Mouse (Mus musculus) forebrain, embryonic 14.5 days (tissue): Measurements from ENCODE around the gene Tbata. TPM values are rescaled to one million over a fixed set of nuclear protein-coding genes. Genes with fewer than 3 reads are reported as not detected.

ENCODE experiments used
- ATAC-seq: fragments of 200-750 bp; cut with Nextera tagmentation; 2 replicates; pipeline ENCODE4 v1.8.0; 2017; ENCODE audit warnings: mild to moderate bottlenecking, moderate library complexity
- DNase-seq: peaks from one replicate; pipeline ENCODE4 v3.0.0-alpha.2; 2015; ENCODE audit warnings: low spot score
- H3K27ac ChIP-seq: fragments of 300-500 bp; sonication (generic); 2 replicates; pipeline ENCODE4 v1.5.1; 2014; ENCODE audit warnings: low read depth, mild to moderate bottlenecking, control low read depth, low read length, moderate library complexity
- H3K27me3 ChIP-seq: fragments of 300-500 bp; sonication (generic); replicated peaks from 2 replicates; pipeline ENCODE4 v1.6.1; 2014; ENCODE audit warnings: low read length, control low read depth, mixed read lengths; ENCODE audit not compliant: control insufficient read depth, insufficient read depth
- H3K36me3 ChIP-seq: fragments of 300-500 bp; sonication (generic); 2 replicates; pipeline ENCODE4 v1.6.1; 2014; ENCODE audit warnings: low read length, control low read depth; ENCODE audit not compliant: control insufficient read depth, insufficient read depth
- H3K4me1 ChIP-seq: fragments of 300-500 bp; sonication (generic); 2 replicates; pipeline ENCODE4 v1.6.1; 2014; ENCODE audit warnings: antibody characterized with exemption, low read length, control low read depth; ENCODE audit not compliant: control insufficient read depth, insufficient read depth
- H3K4me2 ChIP-seq: fragments of 300-500 bp; sonication (generic); 2 replicates; pipeline ENCODE4 v1.6.1; 2014; ENCODE audit warnings: mild to moderate bottlenecking, control low read depth, low read length
- H3K4me3 ChIP-seq: fragments of 300-500 bp; sonication (generic); 2 replicates; pipeline ENCODE4 v1.5.1; 2014; ENCODE audit warnings: low read depth, low read length, control low read depth
- H3K9ac ChIP-seq: fragments of 300-500 bp; sonication (generic); 2 replicates; pipeline ENCODE4 v1.6.1; 2014; ENCODE audit warnings: mild to moderate bottlenecking, low read length, control low read depth, moderate library complexity
- H3K9me3 ChIP-seq: fragments of 300-500 bp; sonication (generic); replicated peaks from 2 replicates; pipeline ENCODE4 v1.6.1; 2016; ENCODE audit warnings: low read length, control low read depth, mixed read lengths; ENCODE audit not compliant: control insufficient read depth
- WGBS: fragments of 180-500 bp; shearing (Covaris S2); extraction: QIAGEN DNeasy Blood & Tissue Kit; methylation state at CpG from one replicate; pipeline ENCODE4 v1.1.7; 2014; 5-methylcytosine and 5-hydroxymethylcytosine counted together
- polyA plus RNA-seq: library from polyadenylated mRNA; unstranded; fragments of >200 nt; fragmentation: Nextera tagmentation; extraction: Ambion mirVana; gene quantifications from 2 replicates; pipeline ENCODE4 v1.2.1, GENCODE M21; 2014

Tbata gene
- polyA plus RNA-seq, 1 experiment from 2014 or later: 2.5 TPM

GRCm38 (mm10) chr10:61156453-61156852 is 15.3 kb upstream of the Tbata start:
- Histone ChIP-seq H3K27ac (no peak overlapping the region), H3K27me3 (no peaks in the 10 kb centered on the region), H3K4me3 (no peak overlapping the region), H3K9ac (no peak overlapping the region), H3K4me1 (no peaks in the 10 kb centered on the region), H3K9me3 (no peaks in the 10 kb centered on the region), H3K36me3 (no peaks in the 10 kb centered on the region), H3K4me2 (no peak overlapping the region)
- ATAC-seq (no peak), DNase-seq (no peak)
- 93% methylated on average over 2 of the region's 2 CpGs for WGBS

DNA sequence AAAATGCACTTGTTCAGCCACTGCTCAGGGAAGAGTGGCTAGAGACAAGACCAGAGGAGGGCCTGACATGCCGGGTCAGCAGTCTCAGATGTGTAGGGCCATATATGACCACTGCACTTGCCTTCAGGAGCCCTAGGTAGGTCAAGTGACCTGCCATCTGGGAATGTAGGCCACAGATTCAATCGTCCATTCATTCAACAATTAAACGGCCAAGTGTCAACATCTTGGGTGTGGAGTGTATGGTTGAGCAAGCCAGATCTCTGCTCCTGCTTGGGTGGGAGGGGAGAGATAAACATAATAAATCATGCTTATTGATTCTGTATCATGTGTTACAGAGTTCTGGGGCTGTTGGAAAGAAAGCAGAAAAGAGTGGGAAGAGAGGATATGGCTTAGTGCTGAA is 13.2 kb upstream of the Tbata start:
- DNase-seq (no peak), ATAC-seq (no peak)
- no peaks in the 10 kb centered on the region for H3K9me3 ChIP-seq
- no peaks in the 10 kb centered on the region for H3K4me1 ChIP-seq
- H3K9ac ChIP-seq: no peak overlapping the region
- no peak overlapping the region for H3K27ac ChIP-seq
- no peak overlapping the region for H3K4me3 ChIP-seq
- 95% methylated on average over 3 of the region's 3 CpGs for WGBS
- H3K4me2 ChIP-seq: no peak overlapping the region
- no peaks in the 10 kb centered on the region for H3K27me3 ChIP-seq
- H3K36me3 ChIP-seq: no peaks in the 10 kb centered on the region

GRCm38 (mm10) chr10:61160089-61160488 is 11.7 kb upstream of the Tbata start:
- H3K4me2 ChIP-seq: no peak overlapping the region
- no peaks in the 10 kb centered on the region for H3K36me3 ChIP-seq
- no peaks in the 10 kb centered on the region for H3K27me3 ChIP-seq
- 88% methylated on average over 7 of the region's 7 CpGs for WGBS
- H3K4me1 ChIP-seq: no peaks in the 10 kb centered on the region
- no peak overlapping the region for H3K4me3 ChIP-seq
- no peak overlapping the region for H3K27ac ChIP-seq
- no peak for ATAC-seq
- H3K9me3 ChIP-seq: no peaks in the 10 kb centered on the region
- DNase-seq: no peak
- H3K9ac ChIP-seq: no peak overlapping the region

DNA sequence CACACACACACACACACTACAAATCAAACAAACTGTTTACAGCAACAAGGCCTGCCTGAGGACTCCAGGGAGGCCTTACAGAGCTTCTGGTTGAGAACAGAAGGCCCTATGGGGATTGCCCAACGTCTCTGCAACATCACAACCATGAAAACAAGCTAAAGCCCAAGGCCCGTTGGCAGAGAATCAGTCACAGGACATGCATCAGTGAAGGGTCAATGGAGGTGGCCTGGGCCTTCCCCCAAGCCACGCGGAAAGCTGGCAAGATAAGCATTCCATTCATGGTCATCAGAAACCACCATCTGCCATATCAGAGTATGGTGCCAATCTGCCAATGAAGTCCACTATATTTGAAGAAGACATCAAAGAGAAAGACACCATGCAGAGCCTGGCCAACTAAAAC is 11.1 kb upstream of the Tbata start:
- no peak for DNase-seq
- no peak overlapping the region for H3K27ac ChIP-seq
- no peaks in the 10 kb centered on the region for H3K36me3 ChIP-seq
- no peaks in the 10 kb centered on the region for H3K27me3 ChIP-seq
- no peak overlapping the region for H3K4me3 ChIP-seq
- 84% methylated on average over 4 of the region's 4 CpGs for WGBS
- no peak for ATAC-seq
- no peaks in the 10 kb centered on the region for H3K9me3 ChIP-seq
- H3K4me2 ChIP-seq: no peak overlapping the region
- H3K9ac ChIP-seq: no peak overlapping the region
- no peaks in the 10 kb centered on the region for H3K4me1 ChIP-seq

DNA sequence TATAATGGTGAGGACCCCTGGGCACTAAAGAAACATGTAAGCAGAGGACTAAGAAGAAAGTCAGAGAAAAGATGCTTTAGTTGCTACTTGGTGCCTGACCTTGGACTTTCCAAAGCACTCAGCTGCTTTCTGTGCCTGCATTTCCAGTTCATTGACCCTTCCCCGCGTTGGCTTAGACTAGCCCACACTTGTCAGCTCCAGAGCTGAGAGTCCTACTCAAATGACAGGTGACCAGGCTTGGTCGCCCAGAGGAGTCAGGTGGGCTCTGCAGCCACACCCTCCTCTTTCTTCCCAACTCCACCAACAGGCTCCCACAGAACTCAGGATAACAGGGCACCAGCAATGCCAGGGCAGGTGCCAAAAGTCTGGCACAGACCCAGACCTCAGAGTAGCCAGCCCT is 9.4 kb upstream of the Tbata start:
- H3K27me3 ChIP-seq: no peaks in the 10 kb centered on the region
- H3K4me1 ChIP-seq: no peaks in the 10 kb centered on the region
- no peak overlapping the region for H3K9ac ChIP-seq
- no peak overlapping the region for H3K27ac ChIP-seq
- WGBS: 78% methylated on average over 3 of the region's 3 CpGs
- H3K4me2 ChIP-seq: no peak overlapping the region
- DNase-seq (no peak), ATAC-seq (no peak)
- H3K9me3 ChIP-seq: no peaks in the 10 kb centered on the region
- H3K36me3 ChIP-seq: no peaks in the 10 kb centered on the region
- no peak overlapping the region for H3K4me3 ChIP-seq

DNA sequence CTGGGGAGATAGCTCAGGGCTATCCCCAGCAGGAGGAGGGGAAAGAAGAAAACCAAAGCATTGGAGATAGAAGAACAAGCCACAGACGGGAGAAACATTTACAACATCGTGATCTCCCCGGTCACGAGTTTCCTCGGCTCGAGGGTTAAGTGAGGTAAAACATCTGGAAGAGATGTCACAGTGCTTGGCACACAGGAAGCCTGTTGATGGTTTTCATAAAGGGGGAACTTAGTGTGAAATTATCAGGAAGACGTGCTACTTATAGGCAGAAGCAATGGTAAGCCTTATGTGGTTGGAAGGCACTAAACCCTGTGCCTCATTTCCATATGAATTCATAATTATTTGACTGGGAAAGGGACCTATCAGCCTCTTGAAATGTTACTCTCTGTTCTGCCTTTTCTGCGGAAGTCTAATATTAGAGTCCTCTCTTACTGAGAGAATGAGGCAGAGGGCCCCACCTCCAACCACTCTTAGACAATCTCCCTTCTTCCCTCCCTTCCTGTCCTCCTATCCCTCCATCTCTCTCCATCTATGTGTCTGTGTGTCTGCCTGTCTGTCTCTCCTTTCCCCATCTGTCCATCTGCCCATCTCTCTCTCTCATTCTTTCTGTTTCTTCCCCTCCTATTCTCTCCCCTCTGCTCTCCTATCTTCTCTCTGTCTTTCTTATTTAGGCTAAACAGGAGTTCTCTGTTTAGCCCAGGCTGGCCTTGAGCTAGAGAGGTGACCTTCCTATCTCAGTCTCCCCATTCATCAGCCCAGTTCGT is 4.2 kb upstream of the Tbata start:
- H3K4me3 ChIP-seq: no peak overlapping the region
- H3K9ac ChIP-seq: no peak overlapping the region
- H3K36me3 ChIP-seq: no peaks in the 10 kb centered on the region
- no peak for ATAC-seq
- 71% methylated on average over 9 of the region's 9 CpGs for WGBS
- no peak overlapping the region for H3K27ac ChIP-seq
- H3K4me2 ChIP-seq: no peak overlapping the region
- no peaks in the 10 kb centered on the region for H3K27me3 ChIP-seq
- H3K4me1 ChIP-seq: no peaks in the 10 kb centered on the region
- H3K9me3 ChIP-seq: no peaks in the 10 kb centered on the region
- no peak for DNase-seq

- Histone ChIP-seq H3K36me3 (no peaks in the 10 kb centered on the region), H3K4me2 (no peak overlapping the region), H3K27me3 (no peaks in the 10 kb centered on the region), H3K4me3 (no peak overlapping the region), H3K9me3 (no peaks in the 10 kb centered on the region), H3K27ac (no peak overlapping the region), H3K9ac (no peak overlapping the region), H3K4me1 (no peaks in the 10 kb centered on the region)
- ATAC-seq (no peak), DNase-seq (no peak)
- 55% methylated on average over 2 of the region's 2 CpGs for WGBS
Measured at GRCm38 (mm10) chr10:61168393-61168792, 3.4 kb upstream of the Tbata start.

- Histone ChIP-seq H3K36me3 (no peaks in the 10 kb centered on the region), H3K9ac (no peak overlapping the region), H3K27me3 (no peaks in the 10 kb centered on the region), H3K27ac (no peak overlapping the region), H3K4me3 (no peak overlapping the region), H3K9me3 (no peaks in the 10 kb centered on the region), H3K4me2 (no peak overlapping the region), H3K4me1 (no peaks in the 10 kb centered on the region)
- whole genome bisulfite sequencing: 80% methylated on average over 4 of the region's 4 CpGs
- ATAC-seq (no peak), DNase-seq (no peak)
Measured at GRCm38 (mm10) chr10:61172496-61172895, 742 bp downstream of the Tbata start.

DNA sequence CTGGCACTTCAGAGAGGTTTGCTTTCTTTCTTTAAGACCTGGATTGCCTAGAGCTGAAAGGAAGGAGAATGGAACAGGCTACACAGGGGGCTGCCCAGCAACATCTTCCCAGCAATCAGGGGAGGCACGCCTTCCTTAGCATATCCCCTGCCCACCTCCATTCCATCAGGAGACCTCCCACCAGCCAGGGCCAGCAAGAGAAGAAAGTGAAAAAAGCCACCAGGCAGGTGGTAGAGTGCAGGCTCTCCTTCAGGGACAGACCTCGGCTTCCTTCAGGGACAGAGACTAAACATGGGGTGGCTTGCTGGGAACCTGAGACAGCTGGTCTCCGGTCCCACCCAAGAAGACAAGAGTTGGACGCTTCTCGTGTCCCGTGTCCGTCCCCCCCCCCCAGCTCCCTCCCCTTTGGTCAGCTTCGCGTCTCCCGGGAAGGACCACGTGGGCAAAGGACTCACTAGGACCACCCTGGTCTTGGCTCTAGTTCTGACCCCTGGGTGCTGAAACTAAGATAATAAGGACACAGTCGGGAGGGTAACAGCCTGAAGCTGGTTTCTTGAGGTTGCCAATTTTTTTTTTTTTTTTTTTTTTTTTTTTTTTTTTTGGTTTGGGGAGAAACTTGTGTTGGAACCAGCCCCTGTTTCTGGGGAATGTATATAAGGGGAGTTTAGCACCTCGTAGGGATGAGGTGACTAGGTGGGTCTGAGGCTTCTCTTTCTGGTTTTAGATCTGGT is 3.1 kb downstream of the Tbata start:
- no peak for DNase-seq
- Histone ChIP-seq H3K9me3 (no peaks in the 10 kb centered on the region), H3K27me3 (no peaks in the 10 kb centered on the region), H3K27ac (no peak overlapping the region), H3K4me1 (no peaks in the 10 kb centered on the region), H3K4me3 (no peak overlapping the region), H3K36me3 (no peaks in the 10 kb centered on the region), H3K4me2 (no peak overlapping the region), H3K9ac (no peak overlapping the region)
- ATAC-seq: no peak
- 46% methylated on average over 13 of the region's 13 CpGs for WGBS
